Comparison of ENCODE assay signal across 24 mouse cellular contexts in genomic region chr6:32449237-32449963, GRCm38 (mm10).
DNase-seq lines count a peak whose midpoint lies in the region; ATAC-seq and TF ChIP-seq lines count a peak whose summit lies in the region.
"Had no signal": no experiment of that assay in that cellular context is flagged by ENCODE, and none has a peak within 500 bp of the region (broad histone marks: within the 10 kb centered on the region; RNA-seq: fewer than 3 reads in every experiment).

No protein-coding gene starts in this region.

- H3K4me1 ChIP-seq in heart, postnatal 0 days (ENCODE audit: control insufficient read depth, insufficient read depth): peaks cover 19% of the 10 kb centered on the region
- H3K4me1 ChIP-seq in forebrain, embryonic 16.5 days (replicated peaks; ENCODE audit: control insufficient read depth, insufficient read depth, low read length): peaks cover 6% of the 10 kb centered on the region
- H3K4me1 ChIP-seq: liver, embryonic 13.5 days had no signal

- no peaks in the 10 kb centered on the region for H3K27me3 ChIP-seq in heart, postnatal 0 days (ENCODE audit: control insufficient read depth, insufficient read depth, low read length)
- no peaks in the 10 kb centered on the region for H3K27me3 ChIP-seq in forebrain, embryonic 16.5 days (replicated peaks; ENCODE audit: control insufficient read depth, insufficient read depth, low read length)
- H3K27me3 ChIP-seq: embryonic facial prominence, embryonic 13.5 days; liver, embryonic 13.5 days had no signal

- TF ChIP-seq EP300 in heart, postnatal 0 days (IDR thresholded peaks at IDR 0.05; ENCODE audit: low read depth): no peak

- H3K9me3 ChIP-seq in heart, postnatal 0 days (replicated peaks; ENCODE audit: control insufficient read depth, low read length): no peaks in the 10 kb centered on the region
- H3K9me3 ChIP-seq in forebrain, embryonic 16.5 days (ENCODE audit: control insufficient read depth, low read length): no peaks in the 10 kb centered on the region
- H3K9me3 ChIP-seq: embryonic facial prominence, embryonic 13.5 days; liver, embryonic 13.5 days had no signal

- peak overlapping the region; percentile 1; the same call in 1 of the 2 replicates for H3K27ac ChIP-seq in heart, postnatal 0 days (ENCODE audit: low read depth)
- H3K27ac ChIP-seq in layer of hippocampus, adult 2 months: peak overlapping the region; percentile 47; the same call in 1 of the 2 replicates
- no peak overlapping the region for H3K27ac ChIP-seq in forebrain, embryonic 16.5 days (ENCODE audit: low read length)
- H3K27ac ChIP-seq: embryonic facial prominence, embryonic 13.5 days; heart, adult 2 months; hindbrain, embryonic 14.5 days; kidney, postnatal 0 days; liver, embryonic 13.5 days had no signal

- ATAC-seq in heart, postnatal 0 days (ENCODE audit: insufficient read depth, low read depth): peak; percentile 27; the same call in 1 of the 2 replicates
- no peak for ATAC-seq in forebrain, embryonic 16.5 days
- ATAC-seq: forebrain, embryonic 14.5 days; inflammation-experienced regulatory T-cells, adult 6 months had no signal

- DNase-seq in heart, postnatal 0 days (ENCODE audit: low spot score): no peak
- no peak for DNase-seq in heart, adult 11 months
- DNase-seq in layer of hippocampus, adult 2 months (ENCODE audit: low spot score in 2 of 2): no peak
- DNase-seq in layer of hippocampus, postnatal 10 days (ENCODE audit: low spot score in 2 of 2): no peak
- peak; percentile 46 for DNase-seq in MN1 (ENCODE audit: low spot score)
- DNase-seq in brain, adult 2 months (ENCODE audit: low read depth, low spot score): peak; percentile 59
- DNase-seq in natural killer cell, adult 2 months (ENCODE audit: low spot score in 2 of 2): no peak
- DNase-seq: adrenal gland, adult 2 months; cerebellum, adult 11-12 months; cerebellum, postnatal 25 days; gastrocnemius, postnatal 25 days; heart, adult 2 months; heart, postnatal 36 days; liver, embryonic 13.5 days; lung, adult 2 months; lung, postnatal 14 days; thymus, postnatal 14 days had no signal

- H3K4me2 ChIP-seq in heart, postnatal 0 days (ENCODE audit: low read depth, low read length): no peak overlapping the region
- H3K4me2 ChIP-seq in forebrain, embryonic 16.5 days (ENCODE audit: low read length): no peak overlapping the region
- H3K4me2 ChIP-seq: embryonic facial prominence, embryonic 13.5 days; hindbrain, embryonic 14.5 days; liver, embryonic 13.5 days; midbrain, embryonic 11.5 days had no signal

- TF ChIP-seq CTCF in heart, postnatal 0 days (IDR thresholded peaks at IDR 0.05; ENCODE audit: low read depth): no peak
- TF ChIP-seq CTCF in layer of hippocampus, adult 2 months (conservative IDR thresholded peaks at IDR 0.05): no peak

- H3K36me3 ChIP-seq in heart, postnatal 0 days (replicated peaks; ENCODE audit: control insufficient read depth, insufficient read depth, low read length): no peaks in the 10 kb centered on the region
- no peaks in the 10 kb centered on the region for H3K36me3 ChIP-seq in forebrain, embryonic 16.5 days (ENCODE audit: control insufficient read depth, insufficient read depth)
- H3K36me3 ChIP-seq: embryonic facial prominence, embryonic 13.5 days; liver, embryonic 13.5 days had no signal

- H3K4me3 ChIP-seq in heart, postnatal 0 days (ENCODE audit: low read depth, low read length): no peak overlapping the region
- H3K4me3 ChIP-seq in layer of hippocampus, adult 2 months: no peak overlapping the region
- H3K4me3 ChIP-seq in forebrain, embryonic 16.5 days (replicated peaks; ENCODE audit: low read length): no peak overlapping the region
- H3K4me3 ChIP-seq: embryonic facial prominence, embryonic 13.5 days; heart, adult 2 months; liver, embryonic 13.5 days had no signal

- no peak overlapping the region for H3K9ac ChIP-seq in heart, postnatal 0 days (replicated peaks; ENCODE audit: low read depth, low read length)
- no peak overlapping the region for H3K9ac ChIP-seq in forebrain, embryonic 16.5 days (replicated peaks; ENCODE audit: low read depth, low read length)
- H3K9ac ChIP-seq: embryonic facial prominence, embryonic 13.5 days; hindbrain, embryonic 14.5 days; liver, embryonic 13.5 days had no signal

- WGBS in heart, postnatal 0 days: 67% methylated on average over 8 of the region's 8 CpGs
- 81% methylated on average over 8 of the region's 8 CpGs for WGBS in forebrain, embryonic 16.5 days

Comparison
In these comparisons a context has a peak if more than half of its experiments do, and no peak if none do; other contexts are left out.
1. DNase-seq: peak in MN1 (single experiment) and brain, adult 2 months (single experiment); none in heart, postnatal 0 days (single experiment), heart, adult 11 months (single experiment), layer of hippocampus, adult 2 months (0 of 2), layer of hippocampus, postnatal 10 days (0 of 2) and natural killer cell, adult 2 months (0 of 2).